Mouse (Mus musculus): ENCODE results near the gene Mypn.

GRCm38 (mm10) chr10:63152358-63152757, 51.4 kb downstream of the Mypn start:
- no peak for TF ChIP-seq POLR2A (IDR thresholded peaks at IDR 0.05; ENCODE audit: low read depth, low read length)
- TF ChIP-seq USF1 (IDR thresholded peaks at IDR 0.05; ENCODE audit: low read depth, low read length), result no peak
- TF ChIP-seq CTCF (conservative IDR thresholded peaks at IDR 0.05 in 1 of 2, IDR thresholded peaks at IDR 0.05 in 1 of 2; ENCODE audit: low read depth in 2 of 2, low read length in 2 of 2), result peak in 1 of 2 experiments; percentile 54; a peak in 2 of 4 replicates
- no peak for TF ChIP-seq POLR2AphosphoS2 (IDR thresholded peaks at IDR 0.05; ENCODE audit: low read depth, low read length)
- no peak for TF ChIP-seq MAZ (IDR thresholded peaks at IDR 0.05; ENCODE audit: low read depth, low read length)
- TF ChIP-seq JUND (conservative IDR thresholded peaks at IDR 0.05; ENCODE audit: low read depth, low read length), result no peak
- TF ChIP-seq EP300 (IDR thresholded peaks at IDR 0.05; ENCODE audit: low read length), result no peak
- no peak for TF ChIP-seq E2F4 (IDR thresholded peaks at IDR 0.05; ENCODE audit: insufficient replicate concordance, low read depth, low read length)

All from CH12.LX (cell line).